Mouse (Mus musculus) liver, embryonic 12.5 days (tissue): ENCODE data around the gene Mybbp1a. TPM values are rescaled to one million over a fixed set of nuclear protein-coding genes. Genes with fewer than 3 reads are reported as not detected.

ENCODE experiments used
- polyA plus RNA-seq: library from polyadenylated mRNA; unstranded; fragments of >200 nt; fragmentation: Nextera tagmentation; extraction: Ambion mirVana; gene quantifications from 2 replicates; pipeline ENCODE4 v1.2.1, GENCODE M21; 2016

The Mybbp1a gene
- polyA plus RNA-seq, 1 experiment from 2014 or later, result 192 TPM

Other genes starting within 250 kb of the Mybbp1a start
- 0.05 and 0.07 TPM in 2 replicates for gene Gm43951, start 234.5 kb upstream of the Mybbp1a start, polyA plus RNA-seq
- 5.3 and 7.6 TPM in 2 replicates for gene 4933427D14Rik, start 233.9 kb upstream of the Mybbp1a start, polyA plus RNA-seq
- 95.4 and 96.6 TPM in 2 replicates for gene Txndc17, start 233.8 kb upstream of the Mybbp1a start, polyA plus RNA-seq
- 15.0 and 16.7 TPM in 2 replicates for gene Med31, start 225.8 kb upstream of the Mybbp1a start, polyA plus RNA-seq
- gene Slc13a5, start 174.1 kb upstream of the Mybbp1a start, polyA plus RNA-seq, result not detected in 2 replicates
- 2.2 and 2.4 TPM in 2 replicates for gene Xaf1, start 139.7 kb upstream of the Mybbp1a start, polyA plus RNA-seq
- gene Fbxo39, start 126.9 kb upstream of the Mybbp1a start, polyA plus RNA-seq, result not detected in 2 replicates
- 0.08 and 0.12 TPM in 2 replicates for gene Tekt1, start 78.9 kb upstream of the Mybbp1a start, polyA plus RNA-seq
- gene Smtnl2, start 29.6 kb upstream of the Mybbp1a start, polyA plus RNA-seq, result 11.3 and 12.5 TPM in 2 replicates
- 0.12 TPM in 1 of 2 replicates, not detected in the other for gene Ggt6, start 5.8 kb upstream of the Mybbp1a start, polyA plus RNA-seq
- 11.1 and 11.7 TPM in 2 replicates for gene Spns2, start 48.5 kb downstream of the Mybbp1a start, polyA plus RNA-seq
- gene Spns3, start 109.2 kb downstream of the Mybbp1a start, polyA plus RNA-seq, result 1.8 and 2.0 TPM in 2 replicates
- gene Ube2g1, start 165.9 kb downstream of the Mybbp1a start, polyA plus RNA-seq, result 36.7 and 37.3 TPM in 2 replicates
- 18.3 and 18.6 TPM in 2 replicates for gene Ankfy1, start 248.7 kb downstream of the Mybbp1a start, polyA plus RNA-seq